Mouse (Mus musculus): ENCODE results near the gene Kcnma1.

DNA sequence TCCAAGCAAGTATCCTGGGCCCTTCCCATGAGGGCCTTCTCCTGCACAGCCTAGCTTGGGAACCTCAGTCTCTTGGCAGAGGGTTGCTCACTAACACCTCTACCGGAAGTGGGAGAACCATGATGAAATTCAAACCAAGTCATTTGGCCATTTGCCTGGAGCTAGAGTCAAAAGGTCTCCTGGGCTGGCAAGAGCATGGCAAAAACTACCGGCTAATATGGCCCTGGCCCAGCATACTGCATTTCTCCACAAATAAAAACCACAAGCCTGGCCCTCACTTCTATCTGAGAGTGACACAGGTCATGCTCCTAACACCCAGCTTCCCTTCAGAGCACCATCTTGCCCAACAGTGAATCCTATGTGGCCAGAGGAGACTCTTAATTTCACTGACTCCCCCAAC is 159.3 kb downstream of the Kcnma1 start:
- TF ChIP-seq CTCF (IDR thresholded peaks at IDR 0.05; ENCODE audit: extremely low read depth, insufficient read length, insufficient replicate concordance, low read depth, low read length): no peak
- no peak for TF ChIP-seq POLR2A (IDR thresholded peaks at IDR 0.05; ENCODE audit: low read depth, low read length)
